Mouse (Mus musculus) gastrocnemius, postnatal 4 days (tissue): ENCODE results near the gene Grid2. TPM values are rescaled to one million over a fixed set of nuclear protein-coding genes. Genes with fewer than 3 reads are reported as not detected.

ENCODE experiments used
- DNase-seq, 2 experiments: peaks; one replicate each; pipeline ENCODE4 v3.0.0; 2021 to 2022; ENCODE audit warnings: low spot score in 2 of 2, mixed read lengths in 2 of 2
- total RNA-seq, 2 experiments: library from RNA; stranded (reverse); gene quantifications; 2 replicates each; pipeline ENCODE4 v1.2.3; 2021

Grid2 gene
- total RNA-seq, 2 experiments from 2014 or later = 1.2 to 1.6 TPM

DNA sequence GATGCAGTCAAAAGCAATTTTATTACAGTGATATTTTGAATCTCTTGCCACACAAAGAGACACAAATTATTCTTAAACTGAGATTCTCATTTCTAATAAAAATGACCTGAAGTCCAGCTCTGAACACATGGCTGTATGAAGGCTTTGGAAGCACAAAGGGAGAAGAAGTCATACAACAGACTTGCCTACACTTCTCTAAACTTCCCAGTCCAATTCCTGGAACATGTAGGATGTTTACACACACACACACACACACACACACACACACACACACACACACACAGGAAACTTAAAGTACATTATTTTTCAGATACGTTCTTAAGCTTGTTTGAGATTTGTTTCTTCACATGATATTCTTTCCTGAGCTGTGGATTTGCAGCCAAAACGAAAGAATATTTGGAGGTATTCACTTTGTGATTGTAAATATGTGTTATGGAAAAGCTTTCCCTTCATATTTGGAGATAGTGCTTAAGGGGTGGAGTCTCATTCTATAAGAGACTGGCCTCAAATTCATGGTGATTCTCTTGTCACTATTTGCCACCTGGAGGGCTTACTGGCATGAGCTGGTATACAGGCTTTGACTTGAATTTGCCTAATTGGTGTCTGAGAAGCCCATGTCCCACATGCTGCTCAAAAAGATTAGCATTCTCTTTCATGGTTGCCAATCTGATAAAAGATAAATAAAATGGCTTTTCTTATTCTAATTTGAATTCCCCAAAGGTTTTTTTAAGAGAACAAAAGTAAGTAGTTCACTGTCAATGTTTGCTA, 1049.2 kb downstream of the Grid2 start:
- no peak for DNase-seq

GRCm38 (mm10) chr6:64308631-64309030, 1053.0 kb downstream of the Grid2 start:
- DNase-seq = no peak

- no peak for DNase-seq
These were observed 1057.5 kb downstream of the Grid2 start for GRCm38 (mm10) chr6:64313132-64313531.

- DNase-seq = no peak
These were observed 1071.3 kb downstream of the Grid2 start for GRCm38 (mm10) chr6:64326936-64327335.

- DNase-seq = no peak
These were observed 1072.2 kb downstream of the Grid2 start for GRCm38 (mm10) chr6:64327876-64328275.

- DNase-seq = no peak
These were observed 1142.9 kb downstream of the Grid2 start for GRCm38 (mm10) chr6:64398413-64399098.

DNA sequence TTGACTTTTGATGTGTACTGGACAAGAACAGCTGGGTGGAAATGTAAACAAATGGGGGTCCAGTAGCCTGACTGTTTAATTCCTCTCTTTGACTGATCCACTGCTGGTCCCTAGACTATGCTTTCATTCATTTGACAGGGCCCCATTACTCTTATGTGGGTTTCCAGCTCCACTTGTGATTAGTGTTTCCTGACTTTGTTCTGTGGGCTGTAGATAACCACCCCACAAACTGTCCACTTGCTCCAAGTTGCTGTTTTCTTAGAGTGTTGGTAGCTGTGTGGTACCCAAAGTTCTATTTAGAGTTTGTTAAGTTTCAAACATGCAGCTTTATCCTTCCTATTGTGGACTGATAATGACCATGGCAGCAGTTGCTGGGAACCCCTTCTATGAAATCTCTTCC, 1172.0 kb downstream of the Grid2 start:
- DNase-seq = no peak

- no peak for DNase-seq
These were observed 1173.2 kb downstream of the Grid2 start for GRCm38 (mm10) chr6:64428898-64429297.

- no peak for DNase-seq
These were observed 1192.5 kb downstream of the Grid2 start for GRCm38 (mm10) chr6:64448127-64448526.

DNA sequence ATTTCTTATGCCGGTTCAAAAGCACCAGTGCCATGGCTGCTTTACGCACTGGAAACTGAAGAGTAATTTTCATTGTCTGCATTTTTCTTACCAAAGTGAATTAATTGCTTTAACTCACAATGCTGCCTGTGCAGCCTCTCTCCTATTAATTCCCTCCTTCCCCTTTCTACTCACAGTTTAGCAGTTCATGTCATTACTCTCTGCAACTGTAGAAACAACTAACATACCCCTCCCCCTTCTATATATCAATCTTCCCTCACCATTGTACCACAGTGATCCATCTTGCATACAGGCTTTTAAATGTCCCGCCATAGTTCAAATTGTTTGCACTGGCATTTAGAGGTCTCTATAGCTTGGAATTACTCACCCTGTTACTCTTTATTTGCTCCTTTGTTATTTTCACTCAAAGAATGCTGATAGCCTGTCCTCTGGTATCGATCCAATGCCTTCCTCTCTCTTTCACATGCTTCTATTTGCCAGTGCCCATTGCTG, 1193.2 kb downstream of the Grid2 start:
- no peak for DNase-seq

DNA sequence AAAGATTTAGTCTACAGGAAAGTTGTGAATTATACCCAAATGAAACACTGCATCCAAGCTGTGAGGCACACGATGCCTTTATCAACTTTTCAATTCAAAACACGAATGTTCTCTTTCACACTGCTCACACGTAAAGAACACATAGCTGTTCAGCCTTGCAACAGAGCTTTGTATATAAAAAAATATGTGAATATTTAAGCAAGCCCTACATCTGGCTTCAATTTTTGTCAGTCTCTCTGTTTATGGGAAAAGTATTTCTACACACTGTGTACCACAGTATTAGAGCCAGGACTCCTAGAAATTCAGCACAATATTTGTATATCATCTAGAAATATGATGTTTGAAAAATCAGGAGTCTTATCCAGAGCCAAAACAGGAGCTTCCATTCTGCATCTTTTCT, 1195.1 kb downstream of the Grid2 start:
- DNase-seq = no peak

DNA sequence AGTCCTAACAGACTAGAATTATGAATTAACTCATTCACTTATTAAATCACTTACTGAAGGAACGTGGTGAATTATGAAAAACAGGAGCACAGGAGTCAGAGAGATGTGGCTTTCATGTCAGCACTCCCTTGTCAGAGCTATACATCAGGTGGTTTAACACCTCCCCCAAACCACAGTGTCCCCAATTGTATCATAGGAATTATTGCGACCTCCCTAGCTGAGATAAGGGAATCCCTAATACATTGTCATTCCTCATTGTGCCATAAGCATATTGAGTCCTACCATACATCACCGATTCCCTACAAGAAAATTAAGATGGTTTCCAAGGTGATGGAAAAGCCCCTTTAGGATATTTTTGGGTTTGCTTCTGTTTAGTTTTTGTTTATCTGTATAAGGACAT, 1224.2 kb downstream of the Grid2 start:
- no peak for DNase-seq

GRCm38 (mm10) chr6:64480592-64480991, 1224.9 kb downstream of the Grid2 start:
- no peak for DNase-seq

DNA sequence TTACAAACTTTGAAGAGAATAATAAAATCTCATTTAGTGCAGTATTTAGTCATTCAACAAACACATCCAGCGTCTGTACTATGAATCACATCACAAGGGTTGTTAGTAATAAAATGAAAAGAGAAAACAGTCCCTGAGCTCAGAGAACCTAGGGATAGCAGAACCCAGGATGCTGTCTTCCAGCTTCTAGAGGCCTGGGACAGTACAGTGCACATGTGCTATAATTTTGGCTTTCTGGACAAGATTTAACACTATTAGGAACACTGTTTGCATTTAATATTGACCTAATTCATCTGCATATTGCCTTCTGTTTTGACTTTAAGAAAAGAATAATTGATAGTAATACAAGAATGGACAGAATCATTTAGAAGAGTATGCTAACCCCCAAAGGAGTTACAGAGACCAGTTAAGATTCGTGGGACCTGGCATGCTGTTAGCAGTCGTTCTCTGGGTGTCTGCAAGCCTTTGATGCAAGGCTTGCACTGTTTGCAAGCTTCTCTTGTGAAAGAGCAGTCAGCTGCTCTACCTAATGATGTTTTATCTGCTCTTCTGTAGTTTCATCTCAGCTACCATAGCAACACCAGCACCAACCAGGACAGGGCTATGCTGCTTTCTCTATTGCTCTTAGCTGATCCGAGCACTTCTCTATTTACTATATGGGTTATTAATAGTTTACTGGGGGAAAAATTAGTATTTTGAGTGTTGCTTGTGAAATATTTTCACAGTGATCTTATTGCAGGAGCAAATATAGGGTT, 1234.8 kb downstream of the Grid2 start:
- DNase-seq = no peak

DNA sequence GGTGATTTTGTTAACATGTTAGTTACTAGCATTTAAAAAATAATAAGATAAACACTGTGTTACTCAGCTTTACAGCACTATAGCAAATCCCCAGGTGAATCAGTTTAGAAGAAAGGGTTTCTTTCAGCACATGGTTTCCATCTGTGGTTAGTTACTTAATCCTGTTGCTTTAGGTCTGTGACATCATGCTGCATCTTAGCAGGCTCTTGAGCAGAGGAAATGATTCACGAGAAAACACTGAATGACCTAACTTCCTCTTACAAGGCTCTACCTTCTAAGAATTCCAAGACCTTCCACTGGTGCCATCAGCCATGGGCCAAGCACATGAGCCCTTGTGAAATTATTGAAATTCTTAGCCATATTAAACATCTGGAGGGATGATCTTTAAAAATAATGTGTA, 1248.7 kb downstream of the Grid2 start:
- no peak for DNase-seq

GRCm38 (mm10) chr6:64542168-64542567, 1286.5 kb downstream of the Grid2 start:
- DNase-seq = no peak

GRCm38 (mm10) chr6:64553645-64554044, 1298.0 kb downstream of the Grid2 start:
- no peak for DNase-seq

DNA sequence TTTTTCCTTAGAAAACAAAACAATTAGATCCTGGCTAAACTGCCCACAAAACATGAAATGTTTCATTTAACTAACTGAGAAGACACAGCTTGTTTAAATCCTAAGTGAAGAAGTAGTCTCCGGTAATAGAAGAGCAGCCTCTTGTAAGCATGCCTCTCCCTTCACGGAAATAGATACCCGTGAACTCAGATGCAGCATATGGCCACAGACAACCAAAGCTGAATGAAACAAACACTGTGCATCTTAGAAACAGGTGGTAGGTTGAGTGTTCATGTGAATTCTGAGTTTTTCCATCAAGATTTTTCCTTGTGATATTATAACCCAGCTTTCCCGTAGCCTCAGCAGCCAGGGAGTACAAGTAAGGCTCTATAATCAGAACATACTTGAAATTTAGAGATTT, 1299.5 kb downstream of the Grid2 start:
- no peak for DNase-seq

- DNase-seq = peak in 1 of 2 experiments; percentile 8
These were observed 1312.9 kb downstream of the Grid2 start for GRCm38 (mm10) chr6:64568599-64568998.

GRCm38 (mm10) chr6:64581338-64581737, 1325.7 kb downstream of the Grid2 start:
- DNase-seq = no peak

GRCm38 (mm10) chr6:64588487-64589205, 1333.0 kb downstream of the Grid2 start:
- no peak for DNase-seq
